Mouse (Mus musculus) hindbrain, embryonic 11.5 days (tissue): ENCODE measurements at regions not wholly inside any gene's neighbourhood (a gene's known extent, or its start where the extent isn't known, plus 50 kb on each side); places are given as distances from the start of the nearest gene placed in this dataset.

Source experiments
- ATAC-seq: fragments of 200-750 bp; cut with Nextera tagmentation; 2 replicates; pipeline ENCODE4 v1.8.0; 2017; ENCODE audit warnings: mild to moderate bottlenecking, moderate TSS enrichment, moderate library complexity; ENCODE audit not compliant: low FRiP score
- DNase-seq: peaks from one replicate; pipeline ENCODE4 v3.0.0-alpha.2; 2015; ENCODE audit warnings: low spot score
- H3K27ac ChIP-seq: fragments of 300-500 bp; sonication (generic); 2 replicates; pipeline ENCODE4 v1.5.1; 2014; ENCODE audit warnings: mild to moderate bottlenecking, low read depth, low read length
- H3K27me3 ChIP-seq: fragments of 300-500 bp; sonication (generic); 2 replicates; pipeline ENCODE4 v1.6.1; 2014; ENCODE audit warnings: mild to moderate bottlenecking, low read length, moderate library complexity, mixed read lengths; ENCODE audit not compliant: control insufficient read depth, insufficient read depth
- H3K36me3 ChIP-seq: fragments of 300-500 bp; sonication (generic); 2 replicates; pipeline ENCODE4 v1.6.1; 2014; ENCODE audit warnings: mild to moderate bottlenecking, low read length, moderate library complexity, mixed read lengths; ENCODE audit not compliant: control insufficient read depth, insufficient read depth
- H3K4me1 ChIP-seq: fragments of 300-500 bp; sonication (generic); replicated peaks from 2 replicates; pipeline ENCODE4 v1.6.1; 2014; ENCODE audit warnings: low read length, mixed read lengths; ENCODE audit not compliant: control insufficient read depth, insufficient read depth
- H3K4me2 ChIP-seq: fragments of 300-500 bp; sonication (generic); replicated peaks from 2 replicates; pipeline ENCODE4 v1.6.1; 2014; ENCODE audit warnings: mild to moderate bottlenecking, low read depth, low read length
- H3K4me3 ChIP-seq: fragments of 300-500 bp; sonication (generic); 2 replicates; pipeline ENCODE4 v1.5.1; 2014; ENCODE audit warnings: low read depth, low read length
- H3K9ac ChIP-seq: fragments of 300-500 bp; sonication (generic); 2 replicates; pipeline ENCODE4 v1.6.1; 2014; ENCODE audit warnings: low read depth, low read length
- H3K9me3 ChIP-seq: fragments of 300-500 bp; sonication (generic); 2 replicates; pipeline ENCODE4 v1.6.1; 2016; ENCODE audit warnings: low read length; ENCODE audit not compliant: control insufficient read depth
- WGBS: fragments of 180-500 bp; shearing (Covaris S2); extraction: QIAGEN DNeasy Blood & Tissue Kit; methylation state at CpG from one replicate; pipeline ENCODE4 v1.1.7; 2014; 5-methylcytosine and 5-hydroxymethylcytosine counted together

GRCm38 (mm10) chr3:40185597-40186320 lies 345.3 kb upstream of the Intu start:
- Histone ChIP-seq H3K27ac (no peak overlapping the region), H3K4me2 (no peak overlapping the region), H3K9me3 (no peaks in the 10 kb centered on the region), H3K36me3 (no peaks in the 10 kb centered on the region), H3K4me3 (no peak overlapping the region), H3K27me3 (no peaks in the 10 kb centered on the region), H3K4me1 (no peaks in the 10 kb centered on the region), H3K9ac (no peak overlapping the region)
- no peak for DNase-seq
- ATAC-seq: no peak
- WGBS: 96% methylated on average over 5 of the region's 5 CpGs

- H3K27ac ChIP-seq: no peak overlapping the region
- no peak for ATAC-seq
- H3K9ac ChIP-seq: no peak overlapping the region
- no peak overlapping the region for H3K4me2 ChIP-seq
- no peak for DNase-seq
- no peak overlapping the region for H3K4me3 ChIP-seq
- 85% methylated on average over 6 of the region's 6 CpGs for WGBS
- no peaks in the 10 kb centered on the region for H3K9me3 ChIP-seq
- no peaks in the 10 kb centered on the region for H3K4me1 ChIP-seq
- no peaks in the 10 kb centered on the region for H3K27me3 ChIP-seq
- no peaks in the 10 kb centered on the region for H3K36me3 ChIP-seq
Observed at GRCm38 (mm10) chr3:40189529-40189928, 341.6 kb upstream of the Intu start.

GRCm38 (mm10) chr3:40190024-40190423 lies 341.1 kb upstream of the Intu start:
- DNase-seq (no peak), ATAC-seq (no peak)
- Histone ChIP-seq H3K9me3 (no peaks in the 10 kb centered on the region), H3K27me3 (no peaks in the 10 kb centered on the region), H3K36me3 (no peaks in the 10 kb centered on the region), H3K4me1 (no peaks in the 10 kb centered on the region), H3K4me3 (no peak overlapping the region), H3K4me2 (no peak overlapping the region), H3K9ac (no peak overlapping the region), H3K27ac (no peak overlapping the region)
- 66% methylated on average over 4 of the region's 4 CpGs for WGBS

GRCm38 (mm10) chr3:40200174-40200573 lies 330.9 kb upstream of the Intu start:
- H3K4me1 ChIP-seq: no peaks in the 10 kb centered on the region
- H3K9ac ChIP-seq: no peak overlapping the region
- no peak overlapping the region for H3K27ac ChIP-seq
- H3K9me3 ChIP-seq: no peaks in the 10 kb centered on the region
- ATAC-seq: no peak
- H3K4me3 ChIP-seq: no peak overlapping the region
- 88% methylated on average over 4 of the region's 4 CpGs for WGBS
- no peaks in the 10 kb centered on the region for H3K27me3 ChIP-seq
- DNase-seq: no peak
- no peak overlapping the region for H3K4me2 ChIP-seq
- H3K36me3 ChIP-seq: no peaks in the 10 kb centered on the region

GRCm38 (mm10) chr3:40206326-40206725 lies 324.8 kb upstream of the Intu start:
- Histone ChIP-seq H3K9ac (no peak overlapping the region), H3K4me2 (no peak overlapping the region), H3K4me3 (no peak overlapping the region), H3K4me1 (no peaks in the 10 kb centered on the region), H3K9me3 (no peaks in the 10 kb centered on the region), H3K36me3 (no peaks in the 10 kb centered on the region), H3K27ac (no peak overlapping the region), H3K27me3 (no peaks in the 10 kb centered on the region)
- WGBS: 39% methylated on average over 4 of the region's 4 CpGs
- ATAC-seq: no peak
- peak; percentile 5 for DNase-seq

- no peaks in the 10 kb centered on the region for H3K4me1 ChIP-seq
- H3K27me3 ChIP-seq: no peaks in the 10 kb centered on the region
- H3K9me3 ChIP-seq: no peaks in the 10 kb centered on the region
- no peak overlapping the region for H3K4me3 ChIP-seq
- no peak overlapping the region for H3K4me2 ChIP-seq
- no peak for DNase-seq
- H3K9ac ChIP-seq: no peak overlapping the region
- no peak overlapping the region for H3K27ac ChIP-seq
- H3K36me3 ChIP-seq: no peaks in the 10 kb centered on the region
- no peak for ATAC-seq
Observed at GRCm38 (mm10) chr3:40211793-40212192, 319.3 kb upstream of the Intu start.

GRCm38 (mm10) chr3:40226772-40227171 lies 304.3 kb upstream of the Intu start:
- Histone ChIP-seq H3K4me3 (no peak overlapping the region), H3K27me3 (no peaks in the 10 kb centered on the region), H3K36me3 (no peaks in the 10 kb centered on the region), H3K9me3 (no peaks in the 10 kb centered on the region), H3K4me2 (no peak overlapping the region), H3K27ac (no peak overlapping the region), H3K9ac (no peak overlapping the region), H3K4me1 (no peaks in the 10 kb centered on the region)
- ATAC-seq: no peak
- no peak for DNase-seq
- 81% methylated on average over 1 of the region's 1 CpGs for WGBS

- Histone ChIP-seq H3K4me3 (no peak overlapping the region), H3K4me2 (no peak overlapping the region), H3K27me3 (no peaks in the 10 kb centered on the region), H3K4me1 (no peaks in the 10 kb centered on the region), H3K9ac (no peak overlapping the region), H3K27ac (no peak overlapping the region), H3K36me3 (no peaks in the 10 kb centered on the region), H3K9me3 (no peaks in the 10 kb centered on the region)
- WGBS: 61% methylated on average over 4 of the region's 4 CpGs
- DNase-seq: no peak
- ATAC-seq: no peak
Observed at GRCm38 (mm10) chr3:40243499-40244101, 287.5 kb upstream of the Intu start.

- DNase-seq: peak; percentile 8
- Histone ChIP-seq H3K36me3 (no peaks in the 10 kb centered on the region), H3K9ac (no peak overlapping the region), H3K4me3 (no peak overlapping the region), H3K27me3 (no peaks in the 10 kb centered on the region), H3K9me3 (no peaks in the 10 kb centered on the region), H3K4me2 (no peak overlapping the region), H3K27ac (no peak overlapping the region), H3K4me1 (no peaks in the 10 kb centered on the region)
- WGBS: 62% methylated on average over 5 of the region's 5 CpGs
- no peak for ATAC-seq
Observed at GRCm38 (mm10) chr3:40254376-40254775, 276.7 kb upstream of the Intu start.
